Mouse (Mus musculus): ENCODE data around the gene Gm13272. TPM values are rescaled to one million over a fixed set of nuclear protein-coding genes. Genes with fewer than 3 reads are reported as not detected.
A peak's percentile ranks its signal among the peaks of the same experiment; 100 is the strongest.
"Not testable (repeated sequence)": the region's sequence is repeated elsewhere in the genome, so short reads cannot be mapped to it uniquely, and the experiment has no call there.

The Gm13272 gene
- polyA plus RNA-seq, 1 experiment from 2014 or later, result not detected

GRCm38 (mm10) chr4:88780320-88780719 lies 670 bp downstream of the Gm13272 start:
- 48% methylated on average over 15 of the region's 18 CpGs for WGBS
- not testable (repeated sequence) for ATAC-seq

GRCm38 (mm10) chr4:88781831-88782230 lies 2.2 kb downstream of the Gm13272 start, which contains the start of gene Ifnz:
Gene Ifnz, plus strand, starts transcription at chr4:88782131.
- H3K4me3 ChIP-seq (ENCODE audit: low read length); H3K36me3 ChIP-seq (ENCODE audit: control insufficient read depth, insufficient read depth, low read length); H3K9ac ChIP-seq (ENCODE audit: low read depth, low read length); H3K4me1 ChIP-seq (ENCODE audit: control insufficient read depth, insufficient read depth, low read depth, low read length); H3K27me3 ChIP-seq (replicated peaks; ENCODE audit: control insufficient read depth, insufficient read depth, low read length); H3K9me3 ChIP-seq (ENCODE audit: control insufficient read depth, low read length); ATAC-seq; H3K27ac ChIP-seq (ENCODE audit: low read depth, low read length): not testable (repeated sequence)
- WGBS, result 14% methylated on average over 2 of the region's 7 CpGs
- H3K4me2 ChIP-seq (ENCODE audit: low read length), result peak within 1 kb of the TSS; percentile 42; the same call in 1 of the 2 replicates

More at GRCm38 (mm10) chr4:88780320-88780719, 670 bp downstream of the Gm13272 start:
- not testable (repeated sequence) for H3K4me2 ChIP-seq (ENCODE audit: low read length); H3K9ac ChIP-seq (ENCODE audit: low read depth, low read length); H3K27ac ChIP-seq (ENCODE audit: low read depth, low read length); H3K36me3 ChIP-seq (ENCODE audit: control insufficient read depth, insufficient read depth, low read length); H3K9me3 ChIP-seq (ENCODE audit: control insufficient read depth, low read length); H3K27me3 ChIP-seq (replicated peaks; ENCODE audit: control insufficient read depth, insufficient read depth, low read length); H3K4me1 ChIP-seq (ENCODE audit: control insufficient read depth, insufficient read depth, low read depth, low read length); H3K4me3 ChIP-seq (ENCODE audit: low read length)

GRCm38 (mm10) chr4:88782335-88782734 lies 2.7 kb downstream of the Gm13272 start:
- not testable (repeated sequence) for H3K4me3 ChIP-seq (ENCODE audit: low read length); ATAC-seq; H3K4me1 ChIP-seq (ENCODE audit: control insufficient read depth, insufficient read depth, low read depth, low read length); H3K9ac ChIP-seq (ENCODE audit: low read depth, low read length); H3K27ac ChIP-seq (ENCODE audit: low read depth, low read length); H3K9me3 ChIP-seq (ENCODE audit: control insufficient read depth, low read length); H3K27me3 ChIP-seq (replicated peaks; ENCODE audit: control insufficient read depth, insufficient read depth, low read length); H3K36me3 ChIP-seq (ENCODE audit: control insufficient read depth, insufficient read depth, low read length)
- 0% methylated on average over 4 of the region's 31 CpGs for WGBS
- H3K4me2 ChIP-seq (ENCODE audit: low read length), result peak overlapping the region; percentile 42; the same call in 1 of the 2 replicates

DNA sequence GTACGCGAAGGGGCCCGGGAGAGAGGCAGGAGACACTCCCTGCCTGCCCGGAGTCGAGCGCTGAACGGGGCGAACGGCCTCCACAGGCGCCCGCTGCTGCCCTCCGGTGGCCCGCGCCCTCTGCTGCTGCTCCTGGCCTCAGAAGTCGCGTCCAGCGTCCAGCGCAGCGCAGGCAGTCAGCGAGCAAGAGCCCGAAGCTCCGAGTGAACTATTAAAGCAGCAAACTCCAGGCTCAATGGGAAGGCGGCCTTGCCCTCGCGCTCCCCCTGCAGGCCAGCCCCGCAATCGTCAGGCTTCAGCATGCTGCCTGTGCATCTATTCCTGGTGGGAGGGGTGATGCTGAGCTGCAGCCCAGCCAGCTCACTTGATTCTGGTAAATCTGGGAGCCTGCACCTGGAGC lies 5.8 kb downstream of the Gm13272 start, which contains the start of gene Gm13276:
Gene Gm13276, plus strand, starts transcription at position 301 of the 400 bp plus-strand sequence.
- H3K4me3 ChIP-seq (ENCODE audit: low read length); H3K4me2 ChIP-seq (ENCODE audit: low read length); ATAC-seq; H3K27ac ChIP-seq (ENCODE audit: low read depth, low read length); H3K9me3 ChIP-seq (ENCODE audit: control insufficient read depth, low read length); H3K27me3 ChIP-seq (replicated peaks; ENCODE audit: control insufficient read depth, insufficient read depth, low read length); H3K36me3 ChIP-seq (ENCODE audit: control insufficient read depth, insufficient read depth, low read length); H3K4me1 ChIP-seq (ENCODE audit: control insufficient read depth, insufficient read depth, low read depth, low read length); H3K9ac ChIP-seq (ENCODE audit: low read depth, low read length): not testable (repeated sequence)
- no CpG with 5 or more reads among the region's 27 CpGs for WGBS

- H3K9me3 ChIP-seq (ENCODE audit: control insufficient read depth, low read length); H3K36me3 ChIP-seq (ENCODE audit: control insufficient read depth, insufficient read depth, low read length); H3K9ac ChIP-seq (ENCODE audit: low read depth, low read length); H3K4me2 ChIP-seq (ENCODE audit: low read length); H3K27ac ChIP-seq (ENCODE audit: low read depth, low read length); H3K27me3 ChIP-seq (replicated peaks; ENCODE audit: control insufficient read depth, insufficient read depth, low read length); H3K4me1 ChIP-seq (ENCODE audit: control insufficient read depth, insufficient read depth, low read depth, low read length); H3K4me3 ChIP-seq (ENCODE audit: low read length); ATAC-seq: not testable (repeated sequence)
- WGBS, result 0% methylated on average over 1 of the region's 28 CpGs
Observed at GRCm38 (mm10) chr4:88788402-88788801, 8.8 kb downstream of the Gm13272 start, which contains the start of gene Gm13277. Gene Gm13277, plus strand, starts transcription at chr4:88788632.

DNA sequence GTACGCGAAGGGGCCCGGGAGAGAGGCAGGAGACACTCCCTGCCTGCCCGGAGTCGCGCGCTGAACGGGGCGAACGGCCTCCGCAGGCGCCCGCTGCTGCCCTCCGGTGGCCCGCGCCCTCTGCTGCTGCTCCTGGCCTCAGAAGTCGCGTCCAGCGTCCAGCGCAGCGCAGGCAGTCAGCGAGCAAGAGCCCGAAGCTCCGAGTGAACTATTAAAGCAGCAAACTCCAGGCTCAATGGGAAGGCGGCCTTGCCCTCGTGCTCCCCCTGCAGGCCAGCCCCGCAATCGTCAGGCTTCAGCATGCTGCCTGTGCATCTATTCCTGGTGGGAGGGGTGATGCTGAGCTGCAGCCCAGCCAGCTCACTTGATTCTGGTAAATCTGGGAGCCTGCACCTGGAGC lies 11.6 kb downstream of the Gm13272 start, which contains the start of gene Gm13278:
Gene Gm13278, plus strand, starts transcription at position 301 of the 400 bp plus-strand sequence.
- H3K27ac ChIP-seq (ENCODE audit: low read depth, low read length); H3K4me1 ChIP-seq (ENCODE audit: control insufficient read depth, insufficient read depth, low read depth, low read length); H3K4me3 ChIP-seq (ENCODE audit: low read length); H3K36me3 ChIP-seq (ENCODE audit: control insufficient read depth, insufficient read depth, low read length); H3K4me2 ChIP-seq (ENCODE audit: low read length); H3K9ac ChIP-seq (ENCODE audit: low read depth, low read length); H3K27me3 ChIP-seq (replicated peaks; ENCODE audit: control insufficient read depth, insufficient read depth, low read length); H3K9me3 ChIP-seq (ENCODE audit: control insufficient read depth, low read length); ATAC-seq: not testable (repeated sequence)
- no CpG with 5 or more reads among the region's 28 CpGs for WGBS

DNA sequence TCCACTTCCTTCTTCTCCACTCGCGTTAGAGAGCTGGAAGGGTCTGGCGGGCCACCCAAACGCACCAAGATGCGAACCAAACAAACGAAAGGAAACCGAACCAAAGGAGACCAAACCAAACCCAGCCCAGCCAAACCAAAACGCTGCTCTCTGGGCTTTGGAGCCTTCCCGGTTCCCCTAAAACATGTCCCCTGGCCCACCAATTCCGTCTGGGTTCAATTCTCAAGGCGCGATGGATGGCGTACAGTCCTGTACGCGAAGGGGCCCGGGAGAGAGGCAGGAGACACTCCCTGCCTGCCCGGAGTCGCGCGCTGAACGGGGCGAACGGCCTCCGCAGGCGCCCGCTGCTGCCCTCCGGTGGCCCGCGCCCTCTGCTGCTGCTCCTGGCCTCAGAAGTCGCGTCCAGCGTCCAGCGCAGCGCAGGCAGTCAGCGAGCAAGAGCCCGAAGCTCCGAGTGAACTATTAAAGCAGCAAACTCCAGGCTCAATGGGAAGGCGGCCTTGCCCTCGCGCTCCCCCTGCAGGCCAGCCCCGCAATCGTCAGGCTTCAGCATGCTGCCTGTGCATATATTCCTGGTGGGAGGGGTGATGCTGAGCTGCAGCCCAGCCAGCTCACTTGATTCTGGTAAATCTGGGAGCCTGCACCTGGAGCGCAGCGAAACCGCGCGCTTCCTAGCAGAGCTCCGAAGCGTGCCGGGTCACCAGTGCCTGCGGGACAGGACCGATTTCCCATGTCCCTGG lies 14.5 kb downstream of the Gm13272 start, which contains the start of gene Gm13275:
Gene Gm13275, plus strand, starts transcription at position 552 of the 740 bp plus-strand sequence.
- H3K36me3 ChIP-seq (ENCODE audit: control insufficient read depth, insufficient read depth, low read length); H3K9me3 ChIP-seq (ENCODE audit: control insufficient read depth, low read length); H3K27ac ChIP-seq (ENCODE audit: low read depth, low read length); H3K4me3 ChIP-seq (ENCODE audit: low read length); H3K9ac ChIP-seq (ENCODE audit: low read depth, low read length); H3K27me3 ChIP-seq (replicated peaks; ENCODE audit: control insufficient read depth, insufficient read depth, low read length); H3K4me1 ChIP-seq (ENCODE audit: control insufficient read depth, insufficient read depth, low read depth, low read length); ATAC-seq; H3K4me2 ChIP-seq (ENCODE audit: low read length): not testable (repeated sequence)
- 0% methylated on average over 4 of the region's 52 CpGs for WGBS

DNA sequence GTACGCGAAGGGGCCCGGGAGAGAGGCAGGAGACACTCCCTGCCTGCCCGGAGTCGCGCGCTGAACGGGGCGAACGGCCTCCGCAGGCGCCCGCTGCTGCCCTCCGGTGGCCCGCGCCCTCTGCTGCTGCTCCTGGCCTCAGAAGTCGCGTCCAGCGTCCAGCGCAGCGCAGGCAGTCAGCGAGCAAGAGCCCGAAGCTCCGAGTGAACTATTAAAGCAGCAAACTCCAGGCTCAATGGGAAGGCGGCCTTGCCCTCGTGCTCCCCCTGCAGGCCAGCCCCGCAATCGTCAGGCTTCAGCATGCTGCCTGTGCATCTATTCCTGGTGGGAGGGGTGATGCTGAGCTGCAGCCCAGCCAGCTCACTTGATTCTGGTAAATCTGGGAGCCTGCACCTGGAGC lies 17.4 kb downstream of the Gm13272 start, which contains the start of gene Gm13279:
Gene Gm13279, plus strand, starts transcription at position 301 of the 400 bp plus-strand sequence.
- not testable (repeated sequence) for H3K27ac ChIP-seq (ENCODE audit: low read depth, low read length); H3K4me1 ChIP-seq (ENCODE audit: control insufficient read depth, insufficient read depth, low read depth, low read length); H3K4me2 ChIP-seq (ENCODE audit: low read length); ATAC-seq; H3K9ac ChIP-seq (ENCODE audit: low read depth, low read length); H3K4me3 ChIP-seq (ENCODE audit: low read length); H3K9me3 ChIP-seq (ENCODE audit: control insufficient read depth, low read length); H3K36me3 ChIP-seq (ENCODE audit: control insufficient read depth, insufficient read depth, low read length); H3K27me3 ChIP-seq (replicated peaks; ENCODE audit: control insufficient read depth, insufficient read depth, low read length)
- no CpG with 5 or more reads among the region's 28 CpGs for WGBS

GRCm38 (mm10) chr4:88799365-88799764 lies 19.7 kb downstream of the Gm13272 start, which contains the start of gene Gm13285:
Gene Gm13285, plus strand, starts transcription at chr4:88799665.
- not testable (repeated sequence) for H3K36me3 ChIP-seq (ENCODE audit: control insufficient read depth, insufficient read depth, low read length); H3K4me2 ChIP-seq (ENCODE audit: low read length)
- 20% methylated on average over 1 of the region's 7 CpGs for WGBS

More at GRCm38 (mm10) chr4:88799365-88799764, 19.7 kb downstream of the Gm13272 start, which contains the start of gene Gm13285:
- H3K9ac ChIP-seq (ENCODE audit: low read depth, low read length); H3K9me3 ChIP-seq (ENCODE audit: control insufficient read depth, low read length); H3K4me3 ChIP-seq (ENCODE audit: low read length); H3K27ac ChIP-seq (ENCODE audit: low read depth, low read length); H3K27me3 ChIP-seq (replicated peaks; ENCODE audit: control insufficient read depth, insufficient read depth, low read length); ATAC-seq; H3K4me1 ChIP-seq (ENCODE audit: control insufficient read depth, insufficient read depth, low read depth, low read length): not testable (repeated sequence)
